Mouse (Mus musculus): ENCODE data around the gene Olfr789. TPM values are rescaled to one million over a fixed set of nuclear protein-coding genes. Genes with fewer than 3 reads are reported as not detected.

Gene Olfr789
- not detected for total RNA-seq (2021)
- long read RNA-seq, experiment 1 = 0 reads
- long read RNA-seq, experiment 2 = 0 reads

DNA sequence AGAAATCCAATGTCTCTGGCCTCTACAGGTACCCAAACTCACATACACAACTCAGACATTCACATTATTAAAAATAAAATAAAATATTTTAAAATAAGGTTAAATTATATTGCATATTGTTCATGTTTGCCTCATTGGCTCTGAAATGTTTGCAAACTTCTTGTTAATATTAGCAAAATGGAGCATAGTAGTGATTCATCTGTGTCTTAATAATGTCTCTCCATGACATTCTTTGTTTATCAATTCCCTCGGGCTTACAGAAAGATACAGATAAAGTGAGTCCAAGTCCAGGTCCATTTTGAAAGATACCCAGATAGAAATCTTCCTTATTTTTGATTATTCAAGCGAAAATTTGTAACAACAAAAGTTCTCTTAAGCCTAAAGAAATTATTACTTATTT is at the start of gene Olfr789:
Olfr789 (plus strand) TSS at position 301 of the 400 bp plus-strand sequence.
- no peak for DNase-seq

DNA sequence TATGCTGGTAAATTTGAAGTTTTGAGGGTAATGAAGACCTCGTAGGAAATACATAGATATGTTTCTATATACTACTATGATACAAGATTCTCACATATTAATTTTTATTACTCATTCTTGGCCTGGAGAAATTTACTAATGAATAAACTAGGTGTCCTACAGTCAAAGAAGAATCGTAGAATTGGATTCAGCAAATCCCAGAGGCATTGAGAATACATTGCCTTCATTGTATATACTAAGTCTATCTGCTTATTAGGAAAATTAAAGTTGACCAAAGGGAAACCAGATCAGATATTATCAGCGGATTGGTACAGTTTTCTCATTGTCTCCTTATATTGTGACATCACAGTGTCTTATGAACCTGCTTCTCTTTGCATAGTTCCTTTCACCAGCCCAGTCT is 23.0 kb upstream of the Olfr789 start, which contains the start of gene Olfr787:
Olfr787 (plus strand) TSS at position 301 of the 400 bp plus-strand sequence.
- no peak for DNase-seq

DNA sequence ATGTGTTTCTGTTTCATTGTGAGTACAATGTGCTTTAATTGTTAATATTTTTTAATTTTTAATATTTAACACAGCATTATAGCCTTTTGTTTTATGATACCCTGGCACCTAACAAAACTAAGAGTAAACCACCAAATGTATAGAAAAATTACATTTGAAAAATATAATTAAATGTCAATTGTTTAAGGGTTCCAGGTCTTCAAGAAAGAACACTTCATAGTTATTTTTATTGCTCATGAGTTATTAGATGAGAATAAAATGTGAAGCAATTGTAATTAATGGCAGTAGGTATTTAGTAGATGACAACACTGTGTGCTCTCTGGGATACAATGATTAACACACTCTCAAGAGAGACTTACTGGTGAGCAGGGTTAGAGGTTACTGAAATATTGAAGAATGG is 13.9 kb upstream of the Olfr789 start, which contains the start of gene Olfr788:
Olfr788 (plus strand) TSS at position 301 of the 400 bp plus-strand sequence.
- DNase-seq = no peak

DNA sequence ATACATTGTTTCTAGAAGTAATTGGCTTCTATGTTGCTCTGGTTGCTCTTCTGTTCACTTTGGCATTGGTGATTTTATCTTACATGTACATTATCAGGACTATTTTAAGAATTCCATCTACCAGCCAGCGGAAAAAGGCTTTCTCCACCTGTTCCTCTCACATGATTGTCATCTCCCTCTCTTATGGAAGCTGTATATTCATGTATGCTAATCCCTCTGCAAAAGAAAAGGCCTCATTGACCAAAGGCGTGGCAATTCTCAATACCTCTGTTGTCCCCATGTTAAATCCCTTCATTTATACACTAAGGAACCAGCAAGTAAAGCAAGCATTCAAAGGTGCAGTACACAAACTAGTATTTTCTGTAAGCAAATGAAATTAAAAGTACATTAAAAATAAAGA is 11.3 kb upstream of the Olfr789 start:
- DNase-seq = no peak

GRCm38 (mm10) chr10:129473723-129474122 is 10.8 kb upstream of the Olfr789 start:
- no peak for DNase-seq

DNA sequence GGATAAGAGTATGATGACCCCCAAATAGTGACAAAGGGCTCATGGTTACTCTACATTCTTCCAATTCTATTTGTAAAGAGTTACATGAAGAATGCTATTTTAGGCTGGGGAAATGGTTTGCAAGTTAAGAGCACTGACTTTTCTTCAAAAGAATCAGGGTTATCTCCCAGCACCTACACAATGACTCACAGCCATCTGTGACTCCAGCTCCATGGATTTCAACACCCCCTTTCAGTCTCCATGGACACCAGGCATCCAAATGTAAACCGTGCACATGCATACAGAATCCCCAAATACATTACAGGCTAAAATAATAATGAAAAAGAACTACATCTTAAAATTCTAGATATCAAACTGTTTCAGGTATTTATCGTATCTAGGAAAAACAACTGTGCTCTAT is 5.5 kb downstream of the Olfr789 start:
- no peak for DNase-seq

GRCm38 (mm10) chr10:129498192-129498591 is 13.6 kb downstream of the Olfr789 start, which contains the start of gene Olfr790:
Gene Olfr790, plus strand, starts transcription at chr10:129498492.
- DNase-seq = no peak

GRCm38 (mm10) chr10:129521492-129521891 is 36.9 kb downstream of the Olfr789 start, which contains the start of gene Olfr791:
Gene Olfr791, plus strand, starts transcription at chr10:129521792.
- no peak for DNase-seq

DNA sequence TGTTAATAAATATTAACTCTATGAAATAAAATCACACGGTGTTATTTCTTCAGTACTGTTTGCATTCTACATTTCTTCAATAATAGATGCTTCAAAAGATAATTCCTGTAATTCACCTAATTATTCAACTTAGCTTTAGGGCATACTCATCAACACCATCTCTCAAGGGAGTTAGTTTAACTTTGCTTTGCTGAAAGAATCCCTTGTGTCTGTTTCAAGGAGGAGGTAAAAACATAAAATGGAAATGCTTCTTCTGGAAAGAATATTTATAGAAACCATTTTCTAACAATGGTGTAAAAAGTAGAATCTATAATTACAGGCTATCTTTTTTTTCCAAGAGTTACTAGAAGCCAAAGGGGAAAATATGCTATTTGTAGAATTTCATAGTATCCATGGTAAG is 54.3 kb downstream of the Olfr789 start, which contains the start of gene Olfr792:
Olfr792 (plus strand) TSS at position 301 of the 400 bp plus-strand sequence.
- no peak for DNase-seq

Other genes with a start within 250 kb of the Olfr789 start
- gene Olfr774, start 248.5 kb upstream of the Olfr789 start, total RNA-seq (2021) = not detected
- gene Olfr775, start 236.3 kb upstream of the Olfr789 start, total RNA-seq (2021) = not detected
- gene Olfr776, start 225.6 kb upstream of the Olfr789 start, total RNA-seq (2021) = not detected
- gene Olfr777, start 213.3 kb upstream of the Olfr789 start, total RNA-seq (2021) = not detected
- gene Olfr780, start 166.6 kb upstream of the Olfr789 start, total RNA-seq (2021) = not detected
- gene Olfr781, start 155.9 kb upstream of the Olfr789 start, total RNA-seq (2021) = not detected
- gene Olfr782, start 135.9 kb upstream of the Olfr789 start, total RNA-seq (2021) = not detected
- gene Olfr784, start 100.7 kb upstream of the Olfr789 start, total RNA-seq (2021) = not detected
- gene Olfr785, start 79.3 kb upstream of the Olfr789 start, total RNA-seq (2021) = not detected
- gene Olfr786, start 57.4 kb upstream of the Olfr789 start, total RNA-seq (2021) = not detected
- not detected for gene Olfr787, start 22.9 kb upstream of the Olfr789 start, total RNA-seq (2021)
- gene Olfr788, start 13.8 kb upstream of the Olfr789 start, total RNA-seq (2021) = not detected
- not detected for gene Olfr790, start 13.7 kb downstream of the Olfr789 start, total RNA-seq (2021)
- gene Olfr791, start 37.0 kb downstream of the Olfr789 start, total RNA-seq (2021) = not detected
- not detected for gene Olfr792, start 54.4 kb downstream of the Olfr789 start, total RNA-seq (2021)
- gene Olfr794, start 82.9 kb downstream of the Olfr789 start, total RNA-seq (2021) = not detected
- gene Olfr796, start 127.8 kb downstream of the Olfr789 start, total RNA-seq (2021) = not detected
- gene Olfr798, start 143.2 kb downstream of the Olfr789 start, total RNA-seq (2021) = not detected
- gene Olfr799, start 152.7 kb downstream of the Olfr789 start, total RNA-seq (2021) = not detected
- gene Olfr800, start 172.9 kb downstream of the Olfr789 start, total RNA-seq (2021) = not detected
- not detected for gene Olfr801, start 189.1 kb downstream of the Olfr789 start, total RNA-seq (2021)
- not detected for gene Olfr802, start 203.4 kb downstream of the Olfr789 start, total RNA-seq (2021)
- not detected for gene Olfr803, start 209.5 kb downstream of the Olfr789 start, total RNA-seq (2021)
- gene Olfr804, start 218.5 kb downstream of the Olfr789 start, total RNA-seq (2021) = not detected
- gene Olfr805, start 244.6 kb downstream of the Olfr789 start, total RNA-seq (2021) = not detected

Data from heart, adult 18-20 months (tissue).